Mouse (Mus musculus) bone marrow, adult 2 months (tissue): ENCODE results near the gene Gm10277. TPM values are rescaled to one million over a fixed set of nuclear protein-coding genes. Genes with fewer than 3 reads are reported as not detected.

Source experiments
- H3K27ac ChIP-seq: fragments of 200-500 bp; 2 replicates; pipeline ENCODE4 v1.5.1; 2012; ENCODE audit warnings: low read depth, mild to moderate bottlenecking, control low read depth, inconsistent platforms, low read length; ENCODE audit not compliant: control insufficient read depth, poor library complexity, insufficient read depth
- H3K4me1 ChIP-seq: fragments of 200-500 bp; 2 replicates; pipeline ENCODE4 v1.6.1; 2011; ENCODE audit warnings: low read length; ENCODE audit not compliant: control insufficient read depth, insufficient read depth
- H3K4me3 ChIP-seq: fragments of 200-500 bp; replicated peaks from 2 replicates; pipeline ENCODE3; 2011; ENCODE audit warnings: mild to moderate bottlenecking, low read depth, low read length, control low read depth; ENCODE audit not compliant: control insufficient read depth
- CTCF ChIP-seq: fragments of 200-500 bp; IDR thresholded peaks from 2 replicates; pipeline ENCODE4 v1.5.1; 2011; ENCODE audit warnings: low read length, control low read depth; ENCODE audit not compliant: control insufficient read depth, insufficient read depth
- POLR2A ChIP-seq: fragments of 200-500 bp; IDR thresholded peaks from 2 replicates; pipeline ENCODE4 v1.6.1; 2011; ENCODE audit warnings: low read depth, mild to moderate bottlenecking, control low read depth, low read length, borderline replicate concordance; ENCODE audit not compliant: control insufficient read depth
- WGBS: fragments of 180-500 bp; shearing (Covaris S2); methylation state at CpG from one replicate; pipeline ENCODE4 v1.1.7; 2018; 5-methylcytosine and 5-hydroxymethylcytosine counted together
- polyA plus RNA-seq: library from polyadenylated mRNA; stranded (reverse); fragments of >200 nt; gene quantifications from 2 replicates; pipeline ENCODE4 v1.2.4, GENCODE M21; 2011; ENCODE audit warnings: low replicate concordance; ENCODE audit not compliant: missing spikeins, insufficient read depth, insufficient read length

Gene Gm10277
- polyA plus RNA-seq, 1 experiment = not detected

DNA sequence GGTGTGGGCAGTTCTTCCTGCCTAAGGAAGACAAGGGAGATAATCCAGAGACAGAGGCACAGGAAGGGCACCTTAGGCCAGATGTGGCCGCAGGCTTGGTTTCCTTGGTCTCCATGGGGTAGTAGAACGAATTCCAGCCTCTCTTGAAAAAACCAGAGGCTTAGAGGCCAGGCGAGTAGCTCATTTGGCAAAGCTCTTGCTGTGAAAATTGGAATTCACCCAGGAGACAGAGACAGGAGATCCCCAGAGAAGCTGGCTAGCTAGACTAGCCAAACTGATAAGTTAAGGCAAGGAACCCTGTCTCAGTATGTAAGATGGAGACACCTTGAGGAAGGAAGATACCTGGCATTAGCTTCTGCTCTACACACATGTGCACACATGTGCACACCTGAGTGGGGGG, 38.8 kb upstream of the Gm10277 start:
- TF ChIP-seq POLR2A (no peak), CTCF (no peak)
- WGBS = 79% methylated on average over 3 of the region's 3 CpGs
- no peaks in the 10 kb centered on the region for H3K4me1 ChIP-seq
- no peak overlapping the region for H3K4me3 ChIP-seq
- no peak overlapping the region for H3K27ac ChIP-seq

DNA sequence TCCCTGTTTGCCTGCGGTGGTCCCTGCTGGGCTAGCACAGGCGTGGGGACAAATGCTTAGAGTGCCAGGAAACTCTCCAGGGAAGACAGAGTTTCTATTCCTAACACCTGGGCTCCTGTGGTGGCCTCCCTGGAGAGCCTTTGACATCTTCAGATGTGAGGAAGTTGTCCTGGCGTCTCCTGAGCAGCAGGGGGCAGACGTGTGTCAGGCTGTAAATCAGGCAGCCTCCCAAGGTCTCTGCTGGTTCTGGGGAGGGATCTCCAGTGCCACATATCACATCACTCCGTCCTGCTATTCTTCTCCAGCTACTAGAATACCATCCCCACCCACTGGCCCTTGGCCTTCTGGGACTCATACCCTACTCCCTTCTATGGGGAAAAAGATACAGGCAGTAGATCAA, 38.3 kb upstream of the Gm10277 start:
- H3K27ac ChIP-seq = no peak overlapping the region
- H3K4me3 ChIP-seq = no peak overlapping the region
- WGBS = 29% methylated on average over 5 of the region's 5 CpGs
- no peaks in the 10 kb centered on the region for H3K4me1 ChIP-seq
- peak; percentile 80 for TF ChIP-seq CTCF
- TF ChIP-seq POLR2A = no peak

DNA sequence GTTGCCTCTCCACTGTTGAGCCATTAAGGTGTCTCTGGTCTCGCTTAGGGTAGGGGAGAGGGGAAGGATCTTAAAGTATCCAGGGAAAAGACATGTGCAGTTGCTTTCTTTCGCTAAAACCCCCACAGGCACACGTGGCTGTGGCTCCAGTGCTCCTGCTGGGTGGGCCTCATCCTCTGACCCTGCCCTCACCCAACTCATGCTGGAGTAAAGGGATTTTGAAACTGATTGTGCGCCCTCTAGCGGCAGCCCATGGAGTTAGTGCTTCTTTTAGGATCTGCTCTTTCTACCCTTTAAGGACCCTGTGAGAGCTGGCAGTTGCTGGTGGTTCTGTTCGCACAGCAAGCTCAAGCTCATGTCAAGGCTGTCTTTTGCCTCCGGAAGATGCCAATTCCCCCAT, 35.2 kb upstream of the Gm10277 start:
- WGBS = 29% methylated on average over 7 of the region's 7 CpGs
- TF ChIP-seq POLR2A (no peak), CTCF (peak; percentile 74)
- no peaks in the 10 kb centered on the region for H3K4me1 ChIP-seq
- H3K27ac ChIP-seq = no peak overlapping the region
- no peak overlapping the region for H3K4me3 ChIP-seq

DNA sequence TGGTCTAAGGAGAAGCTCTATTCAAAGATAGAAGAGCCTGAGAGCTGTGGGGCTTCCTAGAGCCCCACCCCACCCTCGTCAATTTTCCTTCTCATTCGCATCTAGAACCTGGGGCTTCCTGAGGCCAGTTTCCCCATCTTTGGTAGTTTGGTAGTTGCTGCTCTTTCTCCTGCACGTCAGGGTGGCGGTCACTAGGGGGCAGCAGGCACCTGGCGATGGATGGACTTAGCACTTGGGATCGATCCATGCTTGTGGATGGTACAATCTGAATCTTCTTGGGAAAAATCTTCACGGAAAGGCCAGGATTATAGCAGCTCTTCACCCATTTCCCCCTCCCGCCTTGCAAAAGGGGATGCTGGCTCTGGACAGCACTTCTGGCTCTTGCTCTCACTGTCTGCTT, 34.1 kb upstream of the Gm10277 start:
- 57% methylated on average over 8 of the region's 8 CpGs for WGBS

DNA sequence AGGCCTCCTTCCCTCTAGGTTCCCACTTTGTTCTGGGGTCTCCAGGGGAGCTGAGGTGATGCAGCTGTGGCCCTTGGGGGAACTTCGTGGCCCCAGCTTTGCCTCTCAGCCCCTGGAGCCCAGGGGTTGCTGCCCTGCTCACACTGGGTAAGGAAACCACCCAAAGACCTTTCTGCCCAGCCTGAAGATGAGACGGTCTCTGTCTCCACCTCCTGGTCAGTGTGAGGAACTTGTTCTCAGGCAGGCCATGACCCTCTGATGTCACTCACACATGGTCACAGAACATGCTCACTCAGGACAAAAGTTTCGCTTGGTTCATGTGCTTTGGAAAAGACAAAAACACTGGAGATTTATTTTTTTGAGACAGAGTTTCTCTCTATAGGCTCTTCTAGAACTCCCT, 28.5 kb upstream of the Gm10277 start:
- no peak overlapping the region for H3K27ac ChIP-seq
- no peak overlapping the region for H3K4me3 ChIP-seq
- H3K4me1 ChIP-seq = no peaks in the 10 kb centered on the region
- WGBS = 21% methylated on average over 3 of the region's 3 CpGs
- TF ChIP-seq CTCF (peak; percentile 100), POLR2A (no peak)

More for the DNA sequence above, 34.1 kb upstream of the Gm10277 start:
- Histone ChIP-seq H3K4me1 (no peaks in the 10 kb centered on the region), H3K27ac (no peak overlapping the region), H3K4me3 (no peak overlapping the region)
- no peak for TF ChIP-seq POLR2A
- peak; percentile 91 for TF ChIP-seq CTCF

DNA sequence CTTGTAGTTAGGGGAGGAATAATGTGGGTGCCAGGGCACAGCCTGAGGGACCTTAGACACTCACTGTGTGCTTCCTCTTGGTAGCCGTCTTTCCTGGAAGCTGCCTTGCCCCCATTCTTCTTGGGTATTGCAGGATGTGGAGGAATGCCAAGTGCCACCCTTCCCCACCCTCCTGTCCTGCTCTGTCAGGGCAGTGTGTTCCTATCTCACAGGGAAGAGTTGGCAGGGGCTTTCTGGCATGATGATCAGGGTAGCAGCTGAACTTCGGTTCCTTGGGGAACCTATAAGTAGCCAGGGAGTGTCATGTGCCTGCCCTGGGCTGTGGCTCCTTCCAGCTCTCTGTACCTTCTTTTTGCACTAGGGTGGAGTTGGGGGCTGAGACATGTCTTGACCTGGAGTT, 26.4 kb upstream of the Gm10277 start:
- Histone ChIP-seq H3K4me3 (no peak overlapping the region), H3K4me1 (no peaks in the 10 kb centered on the region), H3K27ac (no peak overlapping the region)
- no peak for TF ChIP-seq POLR2A
- TF ChIP-seq CTCF = no peak
- 56% methylated on average over 2 of the region's 2 CpGs for WGBS

DNA sequence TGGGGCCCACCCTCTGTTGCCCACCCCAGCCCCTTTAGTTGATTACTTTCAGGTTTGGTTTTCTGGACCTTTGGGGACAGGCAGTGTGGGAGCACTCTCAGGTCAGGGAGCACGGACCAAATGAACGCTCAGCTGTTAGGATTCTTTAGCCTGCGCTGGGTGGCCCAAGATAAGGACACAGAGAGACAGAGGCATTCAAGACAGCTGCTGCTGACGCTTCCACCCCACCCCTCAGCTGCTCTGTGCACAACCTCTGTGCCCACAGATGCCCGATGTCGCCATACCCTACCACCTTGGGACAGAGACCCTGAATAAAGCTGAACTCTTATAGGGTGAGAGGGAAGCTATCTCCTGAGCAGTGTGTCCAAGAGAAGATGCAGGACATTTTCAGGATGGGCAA, 22.5 kb upstream of the Gm10277 start:
- Histone ChIP-seq H3K27ac (no peak overlapping the region), H3K4me1 (no peaks in the 10 kb centered on the region), H3K4me3 (no peak overlapping the region)
- TF ChIP-seq POLR2A = no peak
- TF ChIP-seq CTCF = no peak
- 69% methylated on average over 6 of the region's 6 CpGs for WGBS

DNA sequence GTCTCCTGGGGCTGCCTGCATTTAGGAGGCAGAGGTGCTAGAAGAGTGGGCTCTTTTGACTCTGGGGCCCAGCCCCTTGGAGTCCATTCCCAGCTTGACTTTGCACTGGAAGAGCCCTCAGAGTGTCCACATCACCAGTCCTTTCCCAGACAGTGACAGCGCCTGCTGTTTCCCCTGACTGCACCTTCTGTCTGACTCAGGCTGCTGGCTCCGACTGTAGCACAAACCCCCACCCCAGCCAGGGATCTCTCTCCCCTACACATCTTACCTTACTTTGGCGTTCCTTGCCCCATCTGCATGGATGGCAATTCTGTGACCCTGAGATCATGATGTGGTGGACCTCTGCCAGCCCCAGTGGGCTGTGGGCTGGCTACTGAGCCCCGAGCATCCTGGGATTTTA, 21.7 kb upstream of the Gm10277 start:
- TF ChIP-seq POLR2A = no peak
- TF ChIP-seq CTCF = no peak
- Histone ChIP-seq H3K27ac (no peak overlapping the region), H3K4me3 (no peak overlapping the region), H3K4me1 (no peaks in the 10 kb centered on the region)
- 83% methylated on average over 4 of the region's 4 CpGs for WGBS

DNA sequence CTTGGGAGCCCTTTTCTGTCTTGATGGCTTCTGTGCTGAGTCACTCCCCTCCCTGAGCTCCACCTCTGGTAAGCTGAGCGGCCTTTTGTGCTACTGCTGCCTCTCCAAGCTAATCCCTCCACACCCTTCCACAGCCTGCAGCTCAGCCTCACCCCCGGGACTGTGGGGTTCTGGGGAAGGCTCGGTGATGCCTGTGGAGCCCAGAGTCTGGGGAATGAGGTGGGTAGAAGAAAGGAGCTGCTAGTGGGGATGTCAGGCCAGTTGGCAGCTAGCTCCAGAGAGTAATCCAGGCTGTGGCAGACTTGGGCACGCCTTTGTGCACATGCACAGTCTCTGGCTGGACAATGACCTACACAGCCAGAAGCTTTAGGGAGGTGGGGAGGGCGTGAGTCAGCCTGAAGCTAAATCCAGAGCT, 20.5 kb upstream of the Gm10277 start:
- H3K27ac ChIP-seq = no peak overlapping the region
- H3K4me3 ChIP-seq = no peak overlapping the region
- TF ChIP-seq POLR2A (no peak), CTCF (no peak)
- H3K4me1 ChIP-seq = peaks cover 5% of the 10 kb centered on the region
- 73% methylated on average over 5 of the region's 5 CpGs for WGBS
